In the genomic region with DNA sequence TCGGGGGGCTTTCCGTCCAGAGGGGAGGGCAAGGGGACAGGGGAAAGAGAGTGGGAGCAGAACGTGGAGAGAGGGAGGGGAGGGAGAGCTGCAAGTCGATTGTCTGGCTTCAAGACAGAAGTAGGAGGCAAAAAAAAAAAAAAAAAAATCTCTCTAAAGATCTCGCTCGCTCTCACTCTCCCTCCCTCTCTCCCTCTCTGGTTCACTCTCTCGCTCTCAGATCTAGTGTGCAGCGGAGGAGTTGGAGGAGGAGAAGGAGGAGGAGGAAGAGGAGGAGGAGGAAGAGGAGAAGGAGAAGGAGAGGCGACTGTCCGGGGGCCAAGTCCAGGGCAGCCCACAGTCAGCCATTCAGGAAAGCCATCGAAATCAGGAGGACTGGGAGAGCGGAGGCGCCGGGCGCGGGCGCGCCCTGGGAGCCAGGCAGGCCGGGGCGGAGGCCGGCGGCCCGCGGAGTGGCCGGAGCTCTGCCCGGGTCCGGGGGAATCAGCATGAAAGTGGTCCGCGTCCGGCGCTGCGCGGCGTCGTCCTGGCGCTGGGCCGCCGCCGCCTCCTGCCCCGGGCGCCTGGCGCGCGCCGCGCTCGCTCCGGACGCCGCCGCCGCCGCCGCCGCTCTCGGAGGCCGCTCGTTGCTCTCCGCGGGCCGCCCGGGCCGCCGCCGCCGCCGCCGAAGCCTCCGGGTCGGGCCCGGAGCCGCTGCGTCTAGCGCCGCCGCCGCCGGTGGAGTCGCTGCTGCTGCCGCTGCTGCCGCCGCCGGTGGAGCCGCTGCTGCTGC, we compare ENCODE assay signal across 8 mouse cellular contexts. TPM values are rescaled to one million over a fixed set of nuclear protein-coding genes. Genes with fewer than 3 reads are reported as not detected.
DNase-seq lines count a peak whose midpoint lies in the region; ATAC-seq lines count a peak whose summit lies in the region.

No protein-coding gene starts in this region.

- H3K9ac ChIP-seq in forebrain, embryonic 16.5 days (replicated peaks; ENCODE audit: low read depth, low read length), result peak overlapping the region; percentile 80
- H3K9ac ChIP-seq in intestine, embryonic 16.5 days (ENCODE audit: low read depth, low read length), result peak overlapping the region; percentile 96
- H3K9ac ChIP-seq in midbrain, embryonic 11.5 days (ENCODE audit: low read length), result peak overlapping the region; percentile 98

- DNase-seq in kidney, adult 11 months, result peak; percentile 50
- no peak for DNase-seq in kidney, adult 9 months
- peak; percentile 63 for DNase-seq in NIH3T3 (ENCODE audit: low read depth)
- peak; percentile 94 for DNase-seq in midbrain, embryonic 11.5 days (ENCODE audit: low spot score, missing footprints)
- DNase-seq in frontal cortex, postnatal 25 days (ENCODE audit: low spot score in 2 of 2), result no peak
- no peak for DNase-seq in layer of hippocampus, postnatal 25 days (ENCODE audit: extremely low spot score in 1 of 2, low spot score in 1 of 2)

- no peaks in the 10 kb centered on the region for H3K9me3 ChIP-seq in forebrain, embryonic 16.5 days (ENCODE audit: control insufficient read depth, low read length)
- no peaks in the 10 kb centered on the region for H3K9me3 ChIP-seq in intestine, embryonic 16.5 days (ENCODE audit: control insufficient read depth, low read length)
- no peaks in the 10 kb centered on the region for H3K9me3 ChIP-seq in midbrain, embryonic 11.5 days (ENCODE audit: control insufficient read depth, low read length)

- ATAC-seq in forebrain, embryonic 16.5 days, result no peak
- ATAC-seq in intestine, embryonic 16.5 days, result peak; percentile 29
- ATAC-seq in midbrain, embryonic 11.5 days (ENCODE audit: low FRiP score), result 0 out of 2 replicates have a peak, but pooled peaks have one; percentile 5

- peak overlapping the region; percentile 92 for H3K27ac ChIP-seq in forebrain, embryonic 16.5 days (ENCODE audit: low read length)
- peak overlapping the region; percentile 100 for H3K27ac ChIP-seq in intestine, embryonic 16.5 days (ENCODE audit: low read length)
- peak overlapping the region; percentile 99 for H3K27ac ChIP-seq in midbrain, embryonic 11.5 days (ENCODE audit: low read depth, low read length)

- peaks cover 20% of the 10 kb centered on the region for H3K4me1 ChIP-seq in forebrain, embryonic 16.5 days (replicated peaks; ENCODE audit: control insufficient read depth, insufficient read depth, low read length)
- H3K4me1 ChIP-seq in intestine, embryonic 16.5 days (ENCODE audit: control insufficient read depth, insufficient read depth, low read length), result peaks cover 25% of the 10 kb centered on the region
- peaks cover 2% of the 10 kb centered on the region; the same call in 1 of the 2 replicates for H3K4me1 ChIP-seq in midbrain, embryonic 11.5 days (ENCODE audit: control insufficient read depth, insufficient read depth, low read length)

- peak overlapping the region; percentile 70 for H3K4me3 ChIP-seq in forebrain, embryonic 16.5 days (replicated peaks; ENCODE audit: low read length)
- H3K4me3 ChIP-seq in intestine, embryonic 16.5 days (ENCODE audit: low read length), result peak overlapping the region; percentile 79
- peak overlapping the region; percentile 91 for H3K4me3 ChIP-seq in midbrain, embryonic 11.5 days (ENCODE audit: low read depth, low read length)

- peaks cover 29% of the 10 kb centered on the region for H3K27me3 ChIP-seq in forebrain, embryonic 16.5 days (replicated peaks; ENCODE audit: control insufficient read depth, insufficient read depth, low read length)
- H3K27me3 ChIP-seq in intestine, embryonic 16.5 days (replicated peaks; ENCODE audit: control insufficient read depth, insufficient read depth, low read length), result 0 out of 2 replicates have a peak, but pooled peaks cover 2% of the 10 kb centered on the region
- peaks cover 35% of the 10 kb centered on the region for H3K27me3 ChIP-seq in midbrain, embryonic 11.5 days (ENCODE audit: control insufficient read depth, insufficient read depth, low read length)

- peak overlapping the region; percentile 90 for H3K4me2 ChIP-seq in forebrain, embryonic 16.5 days (ENCODE audit: low read length)
- peak overlapping the region; percentile 87 for H3K4me2 ChIP-seq in intestine, embryonic 16.5 days (ENCODE audit: low read depth, low read length)
- H3K4me2 ChIP-seq in midbrain, embryonic 11.5 days, result peak overlapping the region; percentile 72

- H3K36me3 ChIP-seq in forebrain, embryonic 16.5 days (ENCODE audit: control insufficient read depth, insufficient read depth), result no peaks in the 10 kb centered on the region
- H3K36me3 ChIP-seq in intestine, embryonic 16.5 days (ENCODE audit: control insufficient read depth, insufficient read depth, low read length), result no peaks in the 10 kb centered on the region
- H3K36me3 ChIP-seq in midbrain, embryonic 11.5 days (ENCODE audit: control insufficient read depth, insufficient read depth, low read length), result no peaks in the 10 kb centered on the region; the same call in 1 of the 2 replicates

- WGBS in forebrain, embryonic 16.5 days, result 1% methylated on average over 66 of the region's 84 CpGs
- under 1% methylated on average over 57 of the region's 84 CpGs for WGBS in intestine, embryonic 16.5 days
- WGBS in midbrain, embryonic 11.5 days, result under 1% methylated on average over 67 of the region's 84 CpGs

RNA-seq across cellular contexts. Expression of a gene that starts 5.7 kb away (rescaled TPM):
- polyA plus RNA-seq in forebrain, embryonic 16.5 days (2015; fragmentation: Nextera tagmentation; extraction: Ambion mirVana), result 88.4 and 90.6 TPM in 2 replicates
- polyA plus RNA-seq in intestine, embryonic 16.5 days (2015; fragmentation: Nextera tagmentation; extraction: Ambion mirVana), result 22.2 and 24.6 TPM in 2 replicates
- 114 and 122 TPM in 2 replicates for polyA plus RNA-seq in midbrain, embryonic 11.5 days (2014; fragmentation: Nextera tagmentation; extraction: Ambion mirVana)
- total RNA-seq in layer of hippocampus, postnatal 25 days (2021), result 10 to 100 TPM; 40.8 to 45.1 TPM

Comparison
In these comparisons a context has a peak if more than half of its experiments do, and no peak if none do; other contexts are left out.
1. DNase-seq: peak in kidney, adult 11 months (single experiment), NIH3T3 (single experiment) and midbrain, embryonic 11.5 days (single experiment); none in kidney, adult 9 months (single experiment), frontal cortex, postnatal 25 days (0 of 2) and layer of hippocampus, postnatal 25 days (0 of 2).
2. Peak in every context shown above with its lines, with median percentiles within 50 percentile points of each other: H3K27ac ChIP-seq, H3K4me2 ChIP-seq, H3K4me3 ChIP-seq and H3K9ac ChIP-seq.